Mouse (Mus musculus) left cerebral cortex, postnatal 36 days (tissue): ENCODE measurements at regions not wholly inside any gene's neighbourhood (a gene's known extent, or its start where the extent isn't known, plus 50 kb on each side); places are given as distances from the start of the nearest gene placed in this dataset.

ENCODE experiments used
- DNase-seq, 2 experiments: peaks; one replicate each; pipeline ENCODE4 v3.0.0; 2021 to 2022; ENCODE audit warnings: low spot score in 2 of 2, mixed read lengths in 1 of 2
- intact Hi-C: fragments of 180-260 bp; cut with DNase I; formaldehyde crosslinking; loops from one replicate; pipeline ENCODE4 v1.15.1; 2025

- intact Hi-C loops: no loop called here
These were observed 80.8 kb downstream of the Plekhb2 start for GRCm38 (mm10) chr1:34930571-34930970.

DNA sequence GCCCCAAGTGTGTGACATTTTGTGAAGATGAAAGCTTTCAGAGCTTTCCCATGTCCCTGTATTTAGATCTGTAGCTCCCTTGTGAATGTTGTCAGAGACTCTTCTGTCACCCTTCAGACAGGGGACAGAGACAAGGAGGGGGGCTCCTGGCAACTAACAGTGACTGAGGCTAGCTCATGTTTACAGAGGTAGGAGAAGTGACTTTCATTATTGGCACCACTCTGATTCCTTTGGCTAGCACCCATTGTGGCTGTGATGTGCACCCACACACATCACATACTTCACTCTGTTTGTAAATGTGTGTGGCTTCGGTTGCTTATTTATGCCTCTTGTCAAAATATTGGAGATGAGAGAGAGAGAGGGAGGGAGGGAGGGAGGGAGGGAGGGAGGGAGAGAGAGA, 93.4 kb downstream of the Plekhb2 start:
- no peak for DNase-seq
- intact Hi-C loops: no loop called here

More at GRCm38 (mm10) chr1:34930571-34930970, 80.8 kb downstream of the Plekhb2 start:
- no peak for DNase-seq

GRCm38 (mm10) chr1:34961633-34962507, 112.1 kb downstream of the Plekhb2 start:
- no peak for DNase-seq

DNA sequence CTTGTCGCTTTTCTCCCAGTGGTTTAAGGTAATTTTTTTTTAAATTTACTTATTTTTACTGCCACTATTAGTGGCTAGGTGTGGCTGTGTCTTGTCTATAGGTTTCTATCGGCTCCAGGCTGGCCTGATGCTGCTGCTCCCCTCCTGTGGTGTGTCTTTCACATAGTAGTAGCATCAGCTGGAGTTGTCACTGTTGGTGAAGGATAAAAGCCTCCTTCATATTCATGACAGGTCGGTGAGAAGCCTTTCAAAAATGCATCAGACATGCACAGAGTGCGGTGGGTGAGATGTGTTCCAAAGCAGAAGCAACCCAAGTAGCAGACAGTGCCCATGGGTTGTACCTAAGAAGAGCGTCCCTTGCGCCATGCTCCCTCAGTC, 112.7 kb downstream of the Plekhb2 start:
- intact Hi-C loops: no loop called here

More at GRCm38 (mm10) chr1:34961633-34962507, 112.1 kb downstream of the Plekhb2 start:
- intact Hi-C loops: no loop called here

DNA sequence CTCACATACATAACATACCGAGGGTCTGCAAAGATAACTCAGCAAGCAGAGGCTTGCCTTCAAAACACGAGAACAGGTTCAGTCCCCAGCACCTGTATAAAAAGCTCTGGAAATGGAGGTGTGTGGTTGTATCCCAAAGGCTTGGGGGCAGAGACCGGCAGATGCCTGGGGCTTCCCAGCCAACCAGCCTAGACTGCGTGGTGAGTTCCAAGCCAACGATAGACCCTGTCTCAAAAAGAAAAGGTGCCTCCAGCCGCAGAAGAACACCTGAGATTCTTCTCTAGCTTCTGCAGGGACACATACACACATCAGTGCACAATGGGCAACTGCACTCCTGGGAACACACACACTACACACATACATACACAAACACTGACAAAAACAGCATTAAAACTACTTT, 125.0 kb downstream of the Plekhb2 start:
- no peak for DNase-seq
- intact Hi-C loops: no loop called here

More for the DNA sequence above, 112.7 kb downstream of the Plekhb2 start:
- DNase-seq: no peak

DNA sequence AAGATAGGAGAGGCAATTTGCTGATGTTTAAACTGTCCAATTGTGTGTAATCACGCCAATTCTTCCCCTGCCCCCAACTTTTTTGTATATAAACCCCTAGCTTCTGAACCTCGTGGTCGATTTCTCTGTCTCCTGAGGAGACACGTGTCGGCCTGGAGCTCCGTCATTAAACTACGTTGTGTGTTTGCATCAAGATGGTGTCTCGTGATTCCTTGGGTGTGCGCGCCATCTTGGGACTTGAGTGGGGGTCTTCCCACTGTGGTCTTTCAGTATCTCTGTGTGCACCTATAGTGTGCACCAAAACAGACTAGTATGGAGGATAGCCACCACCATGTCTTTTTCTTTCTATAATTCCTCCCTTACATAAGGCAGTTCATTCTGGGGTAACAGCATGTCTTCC, 128.4 kb downstream of the Plekhb2 start:
- intact Hi-C loops: no loop called here

DNA sequence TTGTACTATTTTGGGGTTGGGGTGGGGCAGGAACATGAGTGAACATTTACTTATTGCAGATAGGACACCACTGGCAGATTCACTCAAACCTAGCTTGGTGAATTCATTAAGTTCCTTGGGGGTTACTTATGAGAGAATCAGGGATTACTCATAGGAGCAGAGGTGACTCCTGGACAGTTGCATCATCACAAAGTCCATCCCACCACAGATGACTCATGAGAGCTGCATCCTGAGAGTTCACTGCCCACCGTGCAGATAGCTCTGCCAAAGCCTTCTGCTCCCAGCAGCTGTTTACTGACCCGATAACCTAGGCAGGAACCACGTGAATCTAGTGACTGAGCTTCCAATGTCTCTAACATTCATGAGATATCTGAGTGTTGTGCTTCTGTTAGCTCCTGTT, 129.6 kb downstream of the Plekhb2 start:
- intact Hi-C loops: no loop called here

More for the DNA sequence above, 128.4 kb downstream of the Plekhb2 start:
- DNase-seq: no peak

DNA sequence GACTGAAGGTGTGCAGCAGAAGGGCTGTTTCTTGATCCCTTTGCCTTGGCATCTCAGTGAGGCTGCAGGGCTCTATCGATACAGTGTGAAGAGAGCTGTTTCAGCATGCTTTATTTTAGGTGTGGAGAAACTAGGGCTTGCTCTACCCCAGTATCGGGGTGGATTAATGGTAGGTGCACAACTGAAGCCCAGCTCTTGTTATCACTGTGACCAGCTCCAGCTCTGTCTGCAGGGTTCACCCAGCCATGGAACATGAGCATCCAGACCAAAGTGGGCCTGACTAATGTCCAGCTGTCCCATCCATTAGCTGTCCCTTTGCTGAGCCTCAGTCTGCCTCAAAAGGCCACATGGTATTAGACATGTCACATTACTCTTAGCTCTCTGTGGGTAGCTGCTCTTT, 132.2 kb downstream of the Plekhb2 start:
- DNase-seq: no peak
- intact Hi-C loops: no loop called here

More for the DNA sequence above, 129.6 kb downstream of the Plekhb2 start:
- no peak for DNase-seq

DNA sequence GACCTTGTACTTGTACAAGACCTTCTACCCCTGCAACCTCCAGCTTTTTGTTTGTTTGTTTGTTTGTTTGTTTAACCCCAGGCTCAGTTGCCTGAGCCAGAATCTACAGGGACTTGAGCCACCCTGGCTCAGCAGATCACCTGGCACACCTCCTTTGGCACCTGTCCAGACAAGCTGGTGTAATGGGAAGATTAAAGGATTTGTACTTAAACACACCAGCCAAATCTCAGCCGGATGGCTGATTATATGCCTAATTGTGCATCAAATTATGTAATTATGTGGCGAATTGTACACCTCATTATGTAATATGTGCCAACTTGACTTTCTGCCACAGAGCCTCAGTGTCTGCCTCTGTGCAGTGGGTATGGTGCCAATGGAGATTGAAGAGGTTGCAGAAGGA, 133.2 kb downstream of the Plekhb2 start:
- intact Hi-C loops: no loop called here
- no peak for DNase-seq

GRCm38 (mm10) chr1:34986861-34987260, 137.1 kb downstream of the Plekhb2 start:
- no peak for DNase-seq
- intact Hi-C loops: no loop called here

DNA sequence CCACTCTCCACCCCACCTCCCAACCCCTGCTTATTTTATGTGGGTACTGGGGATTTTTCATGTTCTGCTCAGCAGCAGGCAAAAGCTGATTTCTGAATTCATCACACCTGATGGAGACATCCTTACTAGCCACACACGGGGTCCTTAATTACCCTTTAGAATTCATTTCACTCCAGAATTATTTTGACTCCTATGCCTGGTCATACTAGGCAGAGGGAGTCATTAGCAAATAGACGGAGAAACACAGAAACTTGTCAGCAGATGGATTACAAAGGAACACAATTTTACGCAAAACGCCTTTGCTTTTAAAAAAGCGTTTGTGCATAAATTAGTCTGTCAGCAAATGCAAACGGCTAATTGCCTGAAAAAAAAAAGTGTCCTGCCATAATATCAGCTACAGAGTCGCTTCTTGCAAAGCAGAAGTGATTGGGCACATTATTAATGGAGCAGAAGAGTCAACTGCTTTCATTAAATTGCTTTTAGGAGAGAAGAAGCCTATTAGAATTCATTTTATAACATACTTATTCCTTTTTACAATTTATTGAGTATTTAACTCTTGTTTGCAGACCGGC, 138.0 kb downstream of the Plekhb2 start:
- intact Hi-C loops: no loop called here
- DNase-seq: no peak

DNA sequence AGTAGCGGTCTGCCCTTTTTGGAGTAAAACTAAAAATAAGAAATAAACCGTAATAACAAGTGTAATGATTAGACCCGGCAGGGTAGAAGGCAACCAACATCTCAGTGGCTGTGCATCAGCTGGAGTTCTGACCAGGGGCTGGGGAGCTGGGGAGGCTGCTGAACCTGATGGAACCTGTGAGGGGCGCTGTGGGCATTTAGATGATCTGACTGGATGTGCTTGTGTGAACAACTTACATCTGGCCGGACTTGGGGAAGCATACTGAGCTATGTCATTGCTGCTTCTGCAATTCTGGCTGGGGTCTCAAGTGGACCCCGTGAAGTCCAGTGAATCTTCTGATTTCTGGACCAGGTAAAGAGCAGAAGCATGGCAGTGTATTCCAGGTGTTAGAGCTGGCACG, 138.4 kb downstream of the Plekhb2 start:
- intact Hi-C loops: no loop called here
- DNase-seq: no peak

- no peak for DNase-seq
- intact Hi-C loops: no loop called here
These were observed 151.0 kb downstream of the Plekhb2 start for GRCm38 (mm10) chr1:35000801-35001200.

DNA sequence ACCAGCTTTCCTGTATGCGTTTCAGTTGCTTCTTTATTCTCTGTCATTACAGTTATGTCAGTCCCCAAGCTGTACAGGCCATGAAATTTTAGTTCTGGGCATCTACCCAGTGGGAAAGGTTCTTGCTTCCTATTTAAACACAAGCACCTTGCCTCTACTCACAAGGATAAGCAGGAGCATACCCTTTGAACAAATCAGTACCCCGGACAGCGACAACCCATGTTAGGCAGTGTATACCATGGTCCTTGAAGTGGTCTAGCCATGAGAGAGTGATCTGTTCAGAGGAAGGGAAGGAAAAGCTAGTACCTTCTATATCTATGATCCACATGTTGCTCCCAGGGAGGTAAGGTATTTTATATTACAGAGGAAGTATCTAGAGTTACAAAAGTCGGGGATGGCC, 167.7 kb downstream of the Plekhb2 start:
- DNase-seq: no peak
- intact Hi-C loops: no loop called here

GRCm38 (mm10) chr1:35032619-35033018, 182.8 kb downstream of the Plekhb2 start:
- peak; percentile 8 to 15 for DNase-seq
- intact Hi-C loops: loop anchor here (5.0 to 10.0 kb wide), 2 partner anchors 355 to 432 kb away; no protein-coding TSS in a partner anchor

DNA sequence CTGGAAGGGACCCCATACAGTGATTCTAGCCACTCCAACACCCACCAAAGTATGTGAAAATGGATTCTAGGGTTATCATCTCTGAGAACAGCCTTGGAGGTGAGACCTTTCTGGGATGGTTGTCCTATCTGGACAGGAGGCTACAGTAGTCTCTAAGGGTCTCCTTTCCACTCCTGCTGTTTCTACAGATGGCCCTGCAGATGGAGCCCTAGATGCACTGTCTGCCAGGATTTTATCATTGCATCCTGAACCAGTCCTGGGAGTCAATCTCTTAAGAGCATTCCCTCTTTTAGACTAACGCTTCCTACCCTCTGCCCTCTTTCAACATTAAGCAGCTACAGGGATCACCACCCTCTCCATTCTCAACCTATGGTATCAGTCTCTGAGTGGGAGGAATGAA, 223.0 kb downstream of the Plekhb2 start:
- DNase-seq: no peak
- intact Hi-C loops: no loop called here

DNA sequence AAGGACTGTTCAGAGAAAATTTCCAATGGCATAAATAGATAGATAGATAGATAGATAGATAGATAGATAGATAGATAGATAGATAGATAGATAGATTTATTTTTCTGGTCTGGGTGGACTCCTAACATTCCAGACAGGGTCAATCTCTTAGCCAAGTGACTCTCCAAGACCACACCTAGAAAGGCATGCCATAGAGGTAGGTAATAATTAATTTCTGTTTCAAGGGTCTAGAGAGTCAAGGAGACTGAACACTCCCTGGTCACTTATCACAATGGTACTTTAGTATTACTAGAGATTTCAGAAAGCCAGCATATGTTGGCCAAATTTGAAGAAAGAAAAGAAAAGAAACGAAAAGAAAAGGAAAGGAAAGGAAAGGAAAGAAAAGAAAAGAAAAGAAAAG, 245.1 kb downstream of the Plekhb2 start:
- no peak for DNase-seq
- intact Hi-C loops: no loop called here

GRCm38 (mm10) chr1:35095785-35096184, 246.0 kb downstream of the Plekhb2 start:
- DNase-seq: no peak
- intact Hi-C loops: no loop called here

DNA sequence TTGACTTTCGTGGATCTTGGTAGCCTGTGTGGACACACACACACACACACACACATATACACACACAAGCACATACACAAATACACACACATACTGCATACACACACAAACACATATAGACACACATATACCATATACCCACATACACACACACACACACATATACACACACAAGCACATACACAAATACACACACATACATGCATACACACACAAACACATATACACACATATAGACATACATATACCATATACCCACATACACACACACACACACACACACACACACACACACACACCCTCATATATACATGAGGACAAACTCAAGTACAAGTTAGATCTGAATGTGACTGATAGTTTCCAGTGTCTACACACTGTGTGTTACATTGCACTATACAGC, 256.9 kb downstream of the Plekhb2 start:
- intact Hi-C loops: no loop called here
- DNase-seq: no peak

GRCm38 (mm10) chr1:35109801-35110200, 260.0 kb downstream of the Plekhb2 start:
- DNase-seq: no peak
- intact Hi-C loops: no loop called here

- no peak for DNase-seq
These were observed 265.7 kb downstream of the Plekhb2 start for GRCm38 (mm10) chr1:35115521-35115920.

More at GRCm38 (mm10) chr1:35115521-35115920, 265.7 kb downstream of the Plekhb2 start:
- intact Hi-C loops: no loop called here
